Mouse (Mus musculus): ENCODE measurements around the gene Pnpla2. TPM values are rescaled to one million over a fixed set of nuclear protein-coding genes. Genes with fewer than 3 reads are reported as not detected.

The Pnpla2 gene
- 10 to 100 TPM; 28.5 to 35.1 TPM for polyA plus RNA-seq (2012; fragmentation: generic; extraction: Trizol)

DNA sequence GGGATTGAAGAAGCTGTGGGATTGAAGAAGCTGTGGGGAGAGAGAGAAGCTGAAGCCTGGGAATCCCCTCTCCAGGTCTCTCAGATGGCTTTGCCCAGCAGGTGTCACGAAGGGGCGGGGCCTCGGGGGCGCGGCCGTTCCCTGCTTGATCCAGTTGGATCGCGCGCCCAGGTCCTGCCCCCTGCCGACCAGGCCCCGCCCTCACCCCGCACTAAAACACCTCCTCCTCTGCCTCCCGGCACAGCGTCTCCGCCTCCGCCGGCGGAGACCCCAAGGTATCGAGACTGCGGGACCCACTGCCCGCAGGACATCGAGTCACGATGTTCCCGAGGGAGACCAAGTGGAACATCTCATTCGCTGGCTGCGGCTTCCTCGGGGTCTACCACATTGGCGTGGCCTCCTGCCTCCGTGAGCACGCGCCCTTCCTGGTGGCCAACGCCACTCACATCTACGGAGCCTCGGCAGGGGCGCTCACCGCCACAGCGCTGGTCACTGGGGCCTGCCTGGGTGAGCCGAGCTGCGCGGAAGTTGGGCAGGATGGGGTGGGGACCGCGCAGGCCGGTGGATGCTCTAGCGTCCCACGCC lies at the start of gene Pnpla2:
Gene Pnpla2 (plus strand): TSS at position 232 of the 585 bp plus-strand sequence.

DNA sequence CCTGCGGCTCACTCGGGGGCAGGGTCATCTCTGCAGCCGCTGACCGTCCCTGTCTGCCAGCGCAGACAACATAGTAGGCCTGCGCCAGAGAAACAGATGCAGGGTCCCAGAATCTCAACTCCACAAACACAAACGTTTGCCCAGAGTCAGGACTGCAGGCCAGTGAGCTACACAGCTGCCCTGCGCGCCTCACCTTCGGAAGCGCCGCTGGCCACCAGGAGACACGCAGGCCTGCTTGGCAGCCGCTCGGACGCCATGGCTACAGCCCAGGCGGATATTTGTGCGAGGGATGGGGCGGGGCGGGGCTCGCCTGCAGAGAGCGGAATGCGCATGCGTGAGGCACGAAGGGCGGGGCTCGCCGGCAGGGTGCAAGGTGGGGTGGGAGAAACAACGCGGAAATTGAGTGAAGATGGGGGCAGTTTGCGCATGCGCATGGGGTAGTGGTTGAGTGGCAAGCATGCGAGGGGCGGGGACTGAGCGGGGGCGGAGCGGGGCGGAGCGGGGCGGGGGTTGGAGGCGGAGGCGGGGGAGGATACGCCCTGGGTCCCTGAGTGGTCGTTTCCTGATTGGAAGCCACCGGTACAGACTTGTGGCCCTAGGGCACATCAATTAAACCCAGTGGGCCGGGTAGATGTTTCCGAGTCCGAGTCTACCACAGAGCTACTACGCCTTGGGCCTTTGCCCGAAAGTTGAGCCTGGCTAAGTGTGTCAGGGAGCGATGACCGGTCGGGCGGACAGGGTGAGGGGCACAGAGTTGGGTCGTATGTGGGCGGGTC lies 41.0 kb upstream of the Pnpla2 start, which contains the start of gene Gatd1:
Gene Gatd1 (minus strand): TSS at position 328 of the 776 bp plus-strand sequence.

GRCm38 (mm10) chr7:141429310-141429709 lies 25.7 kb upstream of the Pnpla2 start, which contains the start of gene Cend1:
TSS of gene Cend1 (minus strand) at chr7:141429491.

DNA sequence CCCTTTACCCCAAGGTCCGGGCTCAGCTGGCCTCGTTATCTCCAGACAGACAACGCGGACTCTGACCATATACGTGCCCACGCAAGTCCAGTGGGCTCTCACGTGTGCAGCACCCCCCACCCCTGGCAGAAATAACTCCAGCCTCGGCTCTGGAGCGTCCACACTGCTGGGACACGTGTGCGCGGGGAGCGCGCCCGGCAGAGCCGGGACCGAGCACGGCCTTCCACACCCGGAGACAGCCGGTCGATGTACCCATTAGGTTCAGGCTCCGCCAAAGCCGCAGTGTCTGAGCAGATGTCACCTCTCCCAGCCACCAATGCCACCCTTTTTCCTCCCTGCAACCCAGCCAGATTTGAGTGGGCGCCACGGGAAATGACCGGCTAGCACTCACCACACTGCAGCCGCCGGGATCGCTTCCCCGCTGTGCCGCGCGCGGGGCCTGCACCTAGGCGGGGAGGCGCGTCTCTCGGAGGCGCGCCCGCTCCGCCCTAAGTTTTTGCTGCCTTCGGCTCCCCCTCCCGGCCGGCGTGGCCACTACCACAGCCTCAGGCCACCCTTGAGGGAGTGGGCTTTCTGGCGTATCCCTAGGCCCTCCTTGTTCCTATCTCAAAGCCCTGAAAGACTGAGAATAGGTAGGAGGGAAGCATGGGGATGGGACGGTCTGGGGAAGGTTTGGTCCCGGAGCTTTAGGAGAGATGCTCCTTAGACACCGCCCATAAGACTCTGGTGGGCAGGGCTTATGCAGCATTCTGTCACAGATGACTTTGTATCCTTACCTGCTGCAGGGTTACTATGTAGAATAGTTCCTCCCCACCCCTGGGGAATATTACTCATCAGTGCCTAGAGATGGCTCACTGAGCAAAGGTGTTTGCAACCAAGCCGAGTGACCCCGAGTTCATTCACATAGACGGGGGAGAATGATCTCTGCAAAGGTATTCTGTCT lies 17.5 kb upstream of the Pnpla2 start, which contains the start of gene Slc25a22:
Gene Slc25a22 (minus strand): TSS at position 715 of the 943 bp plus-strand sequence.

DNA sequence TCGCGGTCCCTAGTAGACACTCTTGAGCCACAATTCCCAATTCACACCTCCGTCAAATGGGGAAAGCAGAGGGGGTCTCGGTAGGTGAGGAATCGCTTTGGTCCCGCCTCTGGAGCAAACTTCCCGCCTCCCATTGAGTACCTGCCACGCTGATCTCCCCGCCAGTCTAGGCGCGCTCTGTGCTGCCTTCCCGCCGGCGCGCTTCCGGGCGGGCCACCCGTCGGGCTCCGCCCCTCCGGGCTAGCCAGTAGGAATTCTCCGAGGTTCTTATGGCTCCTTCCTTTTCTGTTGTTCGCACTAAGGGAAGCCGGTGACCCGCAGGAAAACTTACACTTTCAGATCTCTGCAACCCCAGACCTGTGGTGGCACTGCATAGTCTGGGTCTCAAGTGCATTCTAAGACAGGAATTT lies 11.2 kb upstream of the Pnpla2 start, which contains the start of gene Pidd1:
Gene Pidd1 (minus strand): TSS at position 198 of the 410 bp plus-strand sequence.

DNA sequence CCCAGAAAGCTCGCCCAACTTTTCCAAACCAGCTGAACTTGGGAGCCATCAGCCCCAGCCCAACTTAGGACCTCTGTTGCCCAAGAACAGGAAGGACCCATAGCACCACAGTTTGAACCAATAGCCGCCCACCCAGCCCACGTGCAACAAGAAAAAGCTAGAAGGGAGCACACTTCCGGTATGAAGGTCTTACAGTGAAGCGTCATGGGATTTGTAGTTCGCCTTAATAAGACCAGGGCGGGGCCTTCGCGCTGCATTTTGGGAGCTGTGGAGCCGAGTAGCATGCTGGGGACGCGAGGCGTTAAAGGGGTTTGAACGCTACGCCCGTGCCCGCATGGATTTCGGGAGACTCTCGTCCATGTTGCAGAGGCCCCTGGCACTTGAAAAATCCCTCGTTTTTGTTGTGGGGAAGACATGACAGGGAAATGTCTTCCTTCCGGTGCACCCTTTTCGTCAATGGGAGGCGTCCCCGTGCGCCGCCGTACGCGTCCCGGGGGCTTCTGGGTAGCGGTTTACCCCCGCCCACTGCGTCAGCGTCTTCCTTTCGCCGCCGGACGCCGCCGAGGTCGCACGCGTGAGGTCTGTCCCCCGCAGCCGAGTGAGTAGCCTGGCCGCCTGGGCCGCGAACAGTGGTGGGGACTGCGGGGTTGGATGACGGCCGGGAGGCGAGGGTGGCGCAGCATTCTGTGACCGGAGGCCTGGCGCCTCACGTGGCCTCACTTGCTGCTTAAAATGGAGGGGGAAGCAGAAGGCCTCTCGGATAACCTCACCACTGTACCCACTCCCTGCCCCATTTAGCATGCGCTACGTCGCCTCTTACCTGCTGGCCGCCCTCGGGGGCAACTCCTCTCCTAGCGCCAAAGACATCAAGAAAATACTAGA lies 7.6 kb upstream of the Pnpla2 start, which contains the start of gene Rplp2:
Gene Rplp2 (plus strand): TSS at position 261 of the 882 bp plus-strand sequence.

DNA sequence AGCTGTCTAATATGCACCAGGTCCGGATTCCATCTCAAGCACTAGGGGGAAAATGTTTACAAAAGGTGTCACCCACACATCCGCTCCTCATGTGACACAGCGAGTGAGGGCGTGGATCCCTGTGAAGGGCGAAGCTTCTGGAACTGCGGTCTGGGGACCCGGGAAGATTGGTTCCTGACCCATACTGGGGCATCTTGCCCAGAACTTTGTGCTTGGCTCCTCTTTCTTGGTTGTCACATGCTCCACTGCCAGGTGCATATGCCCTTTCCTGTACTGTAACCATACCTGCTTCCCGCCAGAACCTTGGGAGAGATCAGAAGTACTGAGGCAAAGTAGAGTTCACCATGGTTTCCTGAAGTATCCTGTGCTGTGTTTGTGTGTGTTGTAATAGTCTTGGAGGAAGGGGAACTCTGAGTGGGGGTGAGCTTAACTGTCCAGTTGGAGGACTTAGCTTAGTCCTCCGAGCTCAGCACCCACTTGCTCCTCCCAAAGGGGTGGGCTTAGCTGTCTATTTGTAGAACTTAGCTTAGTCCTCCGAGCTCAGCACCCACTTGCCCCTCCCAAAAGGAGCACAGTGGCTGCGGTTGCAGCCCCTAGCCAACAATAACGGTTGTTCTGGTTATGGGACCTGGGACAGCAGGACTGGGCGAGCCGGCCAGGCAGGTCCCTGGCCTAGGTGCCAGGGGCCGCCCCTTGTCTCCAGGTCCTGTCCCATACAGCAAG lies 5.6 kb downstream of the Pnpla2 start, which contains the start of gene Cracr2b:
Gene Cracr2b (plus strand): TSS at position 704 of the 723 bp plus-strand sequence.

DNA sequence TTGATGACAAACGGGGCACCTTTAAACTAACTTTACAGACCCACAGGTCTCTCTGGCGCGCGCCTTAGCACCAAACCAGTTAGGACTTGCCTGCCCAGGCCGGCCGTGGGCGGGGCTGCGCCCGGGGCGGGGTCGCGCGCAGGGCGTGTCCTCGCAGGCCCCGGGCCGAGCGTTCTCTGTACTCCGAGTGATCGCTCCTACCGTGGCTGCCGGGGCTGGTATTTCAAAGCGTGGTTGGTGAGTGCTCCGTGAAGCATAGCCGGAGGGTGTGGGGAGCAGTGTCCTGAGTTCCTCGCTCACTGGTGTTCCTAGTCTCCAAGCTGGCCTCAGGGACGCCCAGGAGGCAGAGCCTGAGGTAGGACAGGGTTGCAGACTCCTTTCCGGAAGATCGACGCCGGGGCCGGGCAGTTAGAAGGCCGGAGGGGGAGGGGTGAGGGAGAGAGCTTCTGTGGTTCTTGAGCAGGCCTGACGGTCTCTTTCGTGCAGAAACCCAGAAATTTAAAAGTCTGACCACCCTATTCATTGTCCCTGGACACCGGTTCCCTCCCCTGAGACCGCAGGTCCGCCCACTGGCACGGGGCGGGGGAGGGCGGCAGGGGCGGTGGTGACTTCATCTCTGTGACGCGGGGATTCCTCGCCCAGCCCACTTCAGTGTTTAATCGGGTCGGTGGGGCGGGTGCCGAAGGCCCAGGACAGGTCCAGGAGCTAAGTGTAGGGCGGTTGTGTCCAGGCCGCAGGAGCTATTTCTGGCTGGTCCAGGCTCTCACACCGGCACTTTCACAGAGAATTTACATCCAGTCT lies 12.4 kb downstream of the Pnpla2 start, which contains the start of gene Cd151:
Gene Cd151 (plus strand): TSS at position 163 of the 801 bp plus-strand sequence.

GRCm38 (mm10) chr7:141475011-141475804 lies 20.2 kb downstream of the Pnpla2 start, which contains the start of the genes Polr2l and Tspan4:
TSS of gene Polr2l (minus strand) at chr7:141475132.
TSS of gene Tspan4 (plus strand) at chr7:141475240.

Other genes starting within 250 kb of the Pnpla2 start
- under 1 TPM; 0.01 to 0.06 TPM for gene Lmntd2, start 241.1 kb upstream of the Pnpla2 start, polyA plus RNA-seq (2012; fragmentation: generic; extraction: Trizol)
- gene Rassf7, start 239.3 kb upstream of the Pnpla2 start, polyA plus RNA-seq (2012; fragmentation: generic; extraction: Trizol): 10 to 100 TPM; 18.3 to 22.5 TPM
- gene Phrf1, start 226.4 kb upstream of the Pnpla2 start, polyA plus RNA-seq (2012; fragmentation: generic; extraction: Trizol): 10 to 100 TPM; 37.5 to 55.7 TPM
- 1 to 10 TPM in 1 of 2 experiments, under 1 TPM in 1; 0.70 to 6.4 TPM for gene Irf7, start 188.7 kb upstream of the Pnpla2 start, polyA plus RNA-seq (2012; fragmentation: generic; extraction: Trizol)
- gene Cdhr5, start 178.4 kb upstream of the Pnpla2 start, polyA plus RNA-seq (2012; fragmentation: generic; extraction: Trizol): under 1 TPM in 1 of 2 experiments, not detected in 1; 0.04 TPM
- not detected for gene Sct, start 176.1 kb upstream of the Pnpla2 start, polyA plus RNA-seq (2012; fragmentation: generic; extraction: Trizol)
- gene Drd4, start 163.2 kb upstream of the Pnpla2 start, polyA plus RNA-seq (2012; fragmentation: generic; extraction: Trizol): under 1 TPM in 1 of 2 experiments, not detected in 1; 0.04 TPM
- 10 to 100 TPM; 21.2 to 45.8 TPM for gene Deaf1, start 127.5 kb upstream of the Pnpla2 start, polyA plus RNA-seq (2012; fragmentation: generic; extraction: Trizol)
- 10 to 100 TPM; 27.0 to 32.8 TPM for gene Tmem80, start 127.5 kb upstream of the Pnpla2 start, polyA plus RNA-seq (2012; fragmentation: generic; extraction: Trizol)
- 1 to 10 TPM in 1 of 2 experiments, under 1 TPM in 1; 0.15 to 1.3 TPM for gene Eps8l2, start 116.3 kb upstream of the Pnpla2 start, polyA plus RNA-seq (2012; fragmentation: generic; extraction: Trizol)
- gene Taldo1, start 63.0 kb upstream of the Pnpla2 start, polyA plus RNA-seq (2012; fragmentation: generic; extraction: Trizol): 100 to 1,000 TPM; 168 to 274 TPM
- 10 to 100 TPM; 19.0 to 44.3 TPM for gene Gatd1, start 41.1 kb upstream of the Pnpla2 start, polyA plus RNA-seq (2012; fragmentation: generic; extraction: Trizol)
- under 1 TPM in 1 of 2 experiments, not detected in 1; 0.02 TPM for gene Cend1, start 25.7 kb upstream of the Pnpla2 start, polyA plus RNA-seq (2012; fragmentation: generic; extraction: Trizol)
- 10 to 100 TPM in 1 of 2 experiments, 1 to 10 TPM in 1; 5.8 to 13.9 TPM for gene Slc25a22, start 17.3 kb upstream of the Pnpla2 start, polyA plus RNA-seq (2012; fragmentation: generic; extraction: Trizol)
- 1 to 10 TPM; 4.1 to 5.6 TPM for gene Pidd1, start 11.2 kb upstream of the Pnpla2 start, polyA plus RNA-seq (2012; fragmentation: generic; extraction: Trizol)
- gene Rplp2, start 7.8 kb upstream of the Pnpla2 start, polyA plus RNA-seq (2012; fragmentation: generic; extraction: Trizol): over 10,000 TPM in 1 of 2 experiments, 1,000 to 10,000 TPM in 1; 3,471 to 11,217 TPM
- gene Cracr2b, start 5.9 kb downstream of the Pnpla2 start, polyA plus RNA-seq (2012; fragmentation: generic; extraction: Trizol): 1 to 10 TPM; 5.3 to 8.3 TPM
- 100 to 1,000 TPM; 161 to 178 TPM for gene Cd151, start 12.2 kb downstream of the Pnpla2 start, polyA plus RNA-seq (2012; fragmentation: generic; extraction: Trizol)
- gene Polr2l, start 19.9 kb downstream of the Pnpla2 start, polyA plus RNA-seq (2012; fragmentation: generic; extraction: Trizol): 100 to 1,000 TPM in 1 of 2 experiments, 10 to 100 TPM in 1; 73.2 to 208 TPM
- gene Tspan4, start 20.0 kb downstream of the Pnpla2 start, polyA plus RNA-seq (2012; fragmentation: generic; extraction: Trizol): 100 to 1,000 TPM; 245 to 411 TPM
- 10 to 100 TPM; 21.6 to 42.3 TPM for gene Chid1, start 84.7 kb downstream of the Pnpla2 start, polyA plus RNA-seq (2012; fragmentation: generic; extraction: Trizol)
- gene Ap2a2, start 107.0 kb downstream of the Pnpla2 start, polyA plus RNA-seq (2012; fragmentation: generic; extraction: Trizol): 10 to 100 TPM; 41.6 to 67.1 TPM
- under 1 TPM; 0.02 to 0.94 TPM for gene Muc6, start 200.1 kb downstream of the Pnpla2 start, polyA plus RNA-seq (2012; fragmentation: generic; extraction: Trizol)
- gene Muc2, start 235.1 kb downstream of the Pnpla2 start, polyA plus RNA-seq (2012; fragmentation: generic; extraction: Trizol): under 1 TPM in 1 of 2 experiments, not detected in 1; 0.07 TPM

All from C3H10T1/2 (cell line).